Mouse (Mus musculus) ES-Bruce4 (cell line): Measurements from ENCODE around the gene Kif16b. TPM values are rescaled to one million over a fixed set of nuclear protein-coding genes. Genes with fewer than 3 reads are reported as not detected.

Source experiments
- H3K27ac ChIP-seq: 2 replicates; pipeline ENCODE4 v1.5.1; 2012; ENCODE audit warnings: low read length, inconsistent platforms; ENCODE audit not compliant: insufficient read depth
- H3K27me3 ChIP-seq: 2 replicates; pipeline ENCODE4 v1.6.1; 2012; ENCODE audit warnings: mild to moderate bottlenecking, low read length, inconsistent platforms; ENCODE audit not compliant: control insufficient read depth, poor library complexity, insufficient read depth, severe bottlenecking
- H3K36me3 ChIP-seq: 2 replicates; pipeline ENCODE4 v1.6.1; 2012; ENCODE audit warnings: inconsistent platforms, mild to moderate bottlenecking, low read length, moderate library complexity; ENCODE audit not compliant: control insufficient read depth, poor library complexity, insufficient read depth, severe bottlenecking
- H3K4me1 ChIP-seq: one replicate; pipeline ENCODE4 v1.8.1; 2011; ENCODE audit warnings: low read length; ENCODE audit not compliant: control insufficient read depth, insufficient read depth
- H3K4me3 ChIP-seq: 2 replicates; pipeline ENCODE4 v1.5.1; 2011; ENCODE audit warnings: low read depth, mild to moderate bottlenecking, low read length
- H3K9ac ChIP-seq: 2 replicates; pipeline ENCODE4 v1.6.1; 2012; ENCODE audit warnings: low read depth, mild to moderate bottlenecking, inconsistent platforms; ENCODE audit not compliant: poor library complexity, severe bottlenecking
- H3K9me3 ChIP-seq: replicated peaks from 2 replicates; pipeline ENCODE4 v1.6.1; 2012; ENCODE audit warnings: mild to moderate bottlenecking, low read length, inconsistent platforms; ENCODE audit not compliant: control insufficient read depth, poor library complexity, insufficient read depth, severe bottlenecking
- CTCF ChIP-seq: IDR thresholded peaks from one replicate; pipeline ENCODE4 v1.8.1; 2011; ENCODE audit warnings: low read depth, low read length
- EP300 ChIP-seq: IDR thresholded peaks from 2 replicates; pipeline ENCODE4 v1.6.1; 2011; ENCODE audit warnings: low read depth, low read length; ENCODE audit not compliant: insufficient read depth
- POLR2A ChIP-seq: IDR thresholded peaks from one replicate; pipeline ENCODE4 v1.8.1; 2011; ENCODE audit warnings: low read length; ENCODE audit not compliant: insufficient read depth
- polyA plus RNA-seq: library from polyadenylated mRNA; stranded (reverse); fragments of >200 nt; gene quantifications from 2 replicates; pipeline ENCODE4 v1.2.4, GENCODE M21; 2011; ENCODE audit warnings: low read depth; ENCODE audit not compliant: missing spikeins, insufficient read depth, insufficient read length

Gene Kif16b
- polyA plus RNA-seq, 1 experiment = 14.3 TPM

- no peaks in the 10 kb centered on the region for H3K36me3 ChIP-seq
- H3K4me1 ChIP-seq = no peaks in the 10 kb centered on the region
- no peak overlapping the region for H3K4me3 ChIP-seq
- H3K9ac ChIP-seq = no peak overlapping the region
- H3K27ac ChIP-seq = no peak overlapping the region
- H3K27me3 ChIP-seq = no peaks in the 10 kb centered on the region
- TF ChIP-seq POLR2A (no peak), EP300 (no peak), CTCF (no peak)
- no peaks in the 10 kb centered on the region for H3K9me3 ChIP-seq
Observed at GRCm38 (mm10) chr2:142633996-142634559, 267.3 kb downstream of the Kif16b start.

GRCm38 (mm10) chr2:142629523-142630312 lies 271.6 kb downstream of the Kif16b start:
- Histone ChIP-seq H3K27me3 (no peaks in the 10 kb centered on the region), H3K27ac (no peak overlapping the region), H3K9me3 (no peaks in the 10 kb centered on the region), H3K4me3 (no peak overlapping the region), H3K4me1 (no peaks in the 10 kb centered on the region), H3K9ac (no peak overlapping the region), H3K36me3 (no peaks in the 10 kb centered on the region)
- TF ChIP-seq CTCF = no peak
- no peak for TF ChIP-seq EP300
- TF ChIP-seq POLR2A = no peak

GRCm38 (mm10) chr2:142625756-142626155 lies 275.6 kb downstream of the Kif16b start:
- TF ChIP-seq POLR2A = no peak
- TF ChIP-seq CTCF = no peak
- TF ChIP-seq EP300 = no peak
- H3K36me3 ChIP-seq = no peaks in the 10 kb centered on the region

GRCm38 (mm10) chr2:142625101-142625500 lies 276.2 kb downstream of the Kif16b start:
- no peaks in the 10 kb centered on the region for H3K27me3 ChIP-seq
- no peak overlapping the region for H3K27ac ChIP-seq
- TF ChIP-seq CTCF (no peak), EP300 (no peak), POLR2A (no peak)
- no peaks in the 10 kb centered on the region for H3K36me3 ChIP-seq
- H3K9ac ChIP-seq = no peak overlapping the region
- H3K4me3 ChIP-seq = no peak overlapping the region
- H3K9me3 ChIP-seq = no peaks in the 10 kb centered on the region
- H3K4me1 ChIP-seq = no peaks in the 10 kb centered on the region

More at GRCm38 (mm10) chr2:142625756-142626155, 275.6 kb downstream of the Kif16b start:
- no peak overlapping the region for H3K4me3 ChIP-seq
- no peaks in the 10 kb centered on the region for H3K4me1 ChIP-seq
- H3K27ac ChIP-seq = no peak overlapping the region
- H3K9me3 ChIP-seq = no peaks in the 10 kb centered on the region
- no peaks in the 10 kb centered on the region for H3K27me3 ChIP-seq
- no peak overlapping the region for H3K9ac ChIP-seq

- Histone ChIP-seq H3K27me3 (no peaks in the 10 kb centered on the region), H3K36me3 (no peaks in the 10 kb centered on the region), H3K27ac (no peak overlapping the region), H3K4me1 (no peaks in the 10 kb centered on the region), H3K9ac (no peak overlapping the region), H3K9me3 (no peaks in the 10 kb centered on the region), H3K4me3 (no peak overlapping the region)
- no peak for TF ChIP-seq EP300
- TF ChIP-seq CTCF = no peak
- TF ChIP-seq POLR2A = no peak
Observed at GRCm38 (mm10) chr2:142624254-142624653, 277.1 kb downstream of the Kif16b start.

GRCm38 (mm10) chr2:142621152-142621551 lies 280.2 kb downstream of the Kif16b start:
- no peaks in the 10 kb centered on the region for H3K4me1 ChIP-seq
- H3K4me3 ChIP-seq = no peak overlapping the region
- H3K9me3 ChIP-seq = no peaks in the 10 kb centered on the region
- no peaks in the 10 kb centered on the region for H3K27me3 ChIP-seq
- H3K9ac ChIP-seq = no peak overlapping the region
- TF ChIP-seq EP300 (no peak), CTCF (no peak), POLR2A (no peak)
- H3K36me3 ChIP-seq = no peaks in the 10 kb centered on the region
- H3K27ac ChIP-seq = no peak overlapping the region
